Mouse (Mus musculus): ENCODE results near the gene 1600014C10Rik.
A peak's percentile ranks its signal among the peaks of the same experiment; 100 is the strongest.

1600014C10Rik gene

DNA sequence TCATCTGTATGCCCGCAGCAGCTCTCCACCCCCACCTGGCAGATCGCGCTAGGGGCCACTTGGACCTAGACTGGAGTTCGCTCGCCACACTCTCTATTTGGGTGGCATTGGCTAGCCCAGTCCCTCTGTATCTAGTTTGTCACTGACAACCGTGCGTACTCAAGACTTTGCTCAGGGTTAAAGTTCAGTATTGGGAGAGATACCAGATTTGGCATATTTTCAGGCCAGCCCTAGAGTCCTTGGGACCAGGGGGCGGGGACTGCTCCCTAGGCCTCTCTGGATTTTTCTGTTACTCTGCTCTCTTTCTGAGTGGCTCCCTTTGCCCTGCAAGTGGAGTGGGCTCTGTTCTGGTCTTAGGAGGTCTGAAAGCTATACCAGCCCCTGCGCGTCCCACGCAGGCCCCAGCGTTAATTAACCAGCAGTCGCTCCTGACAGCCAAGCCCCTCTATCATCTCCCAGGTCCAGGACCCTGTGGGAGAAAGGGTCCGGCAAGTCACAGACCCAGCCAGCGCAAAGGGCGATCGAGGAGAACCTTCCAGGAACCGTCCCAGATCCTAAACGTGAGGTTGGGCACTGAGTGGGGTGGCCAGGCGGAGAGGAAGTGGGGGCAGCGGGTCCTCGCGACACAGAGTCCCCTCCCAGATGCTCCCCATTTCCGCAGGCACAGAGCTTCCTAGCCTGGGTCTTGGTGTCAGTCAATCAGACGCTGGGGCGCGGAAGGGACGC, at the start of gene 1600014C10Rik:
TSS of gene 1600014C10Rik (plus strand) at position 256 of the 726 bp plus-strand sequence.
- DNase-seq (ENCODE audit: low read depth in 1 of 2, low spot score in 2 of 2), result no peak

DNA sequence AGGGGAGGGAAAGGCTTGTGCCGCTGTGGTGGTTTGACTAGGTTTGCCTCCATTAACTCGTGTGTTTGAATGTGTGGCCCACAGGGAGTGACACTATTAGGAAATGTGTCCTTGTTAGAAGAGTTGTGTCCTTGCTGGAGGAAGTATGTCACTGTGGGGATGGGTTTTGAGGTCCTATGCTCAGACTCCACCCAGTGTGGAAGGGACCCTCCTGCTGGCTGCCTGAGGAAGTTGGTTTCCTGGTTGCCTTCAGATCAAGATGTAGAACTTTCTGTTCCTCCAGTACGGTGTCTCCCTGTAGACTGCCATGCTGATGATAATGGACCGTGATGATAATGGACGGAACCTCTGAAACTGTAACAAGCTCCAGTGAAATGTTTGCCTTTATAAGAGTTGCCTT, 48.5 kb upstream of the 1600014C10Rik start:
- DNase-seq (ENCODE audit: low read depth in 1 of 2, low spot score in 2 of 2), result peak; percentile 4 to 24

DNA sequence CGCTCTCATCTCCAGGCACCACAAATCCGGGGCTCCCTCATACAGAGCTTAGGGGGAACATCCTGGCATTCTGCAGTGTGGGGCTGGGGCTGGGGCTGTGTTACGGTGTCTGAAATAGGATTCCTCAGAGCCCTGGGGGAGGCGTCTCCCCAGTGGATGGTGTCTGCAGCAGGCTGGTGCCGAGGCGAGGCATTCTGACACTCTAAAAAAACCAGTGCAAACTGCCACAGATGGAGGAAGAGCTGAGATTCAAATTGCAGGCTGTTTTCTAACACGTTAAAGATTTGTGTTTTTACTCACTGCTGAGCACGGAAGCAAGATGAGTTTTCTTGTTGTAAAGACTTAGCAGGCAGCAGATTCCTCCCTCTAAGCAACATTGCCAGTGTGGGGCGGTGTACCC, 42.7 kb upstream of the 1600014C10Rik start:
- no peak for DNase-seq (ENCODE audit: low read depth in 1 of 2, low spot score in 2 of 2)

DNA sequence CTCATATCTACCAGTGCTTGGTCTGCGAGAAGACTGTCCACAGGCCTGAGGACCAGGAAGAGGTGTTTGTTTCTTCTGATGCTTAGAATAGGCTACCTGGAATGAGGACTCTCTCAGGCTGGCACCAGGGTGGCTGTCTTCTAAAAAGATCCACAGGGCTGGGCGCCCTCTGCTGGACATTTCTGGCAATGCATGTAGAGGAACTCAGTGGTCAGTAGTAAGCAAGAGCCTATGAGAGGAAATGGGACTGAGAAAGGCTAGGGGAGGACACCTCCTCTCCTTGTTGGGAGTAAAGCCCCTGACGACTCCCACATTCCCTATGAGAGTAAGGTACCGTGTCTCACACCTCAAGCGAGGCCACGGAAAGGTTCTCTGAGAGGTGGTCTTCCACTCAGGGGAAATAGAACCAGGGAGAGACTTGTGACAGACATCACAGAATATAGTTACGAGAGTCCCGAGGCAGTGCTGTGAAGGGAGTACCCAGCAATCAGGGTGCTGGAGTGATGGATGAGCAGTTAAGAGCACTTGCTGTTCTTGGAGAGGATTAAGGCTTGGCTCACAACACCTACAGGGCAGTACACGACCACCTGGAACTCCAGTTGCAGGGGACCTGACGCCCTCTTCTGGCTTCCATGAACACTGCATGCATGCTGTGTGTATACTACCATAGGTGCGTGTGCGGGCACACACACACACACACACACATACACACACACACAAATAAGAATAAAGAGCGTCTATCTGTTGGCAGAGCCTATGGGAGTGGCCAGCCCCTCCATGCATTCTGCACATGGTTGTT, 41.1 kb upstream of the 1600014C10Rik start:
- DNase-seq (ENCODE audit: low read depth in 1 of 2, low spot score in 2 of 2), result peak; percentile 29 to 69

DNA sequence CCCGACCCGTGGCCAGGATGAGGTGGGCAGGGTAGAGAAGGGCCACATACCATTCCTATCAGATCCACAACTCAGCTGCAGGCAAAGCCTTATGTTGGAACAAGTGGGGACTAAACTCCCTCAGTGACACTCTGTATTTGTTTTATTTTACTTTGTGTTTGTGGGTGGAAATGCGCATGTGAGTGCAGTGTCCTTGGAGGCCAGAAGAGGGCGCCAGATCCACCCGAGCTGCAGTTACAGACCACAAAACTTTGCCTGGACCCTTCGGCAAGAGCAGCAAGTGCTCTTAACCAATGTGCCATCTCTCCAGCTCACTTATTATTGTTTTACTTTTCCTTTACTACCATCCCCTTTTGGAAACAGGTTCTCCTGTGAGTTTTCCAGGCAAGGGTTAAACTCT, 35.5 kb upstream of the 1600014C10Rik start:
- no peak for DNase-seq (ENCODE audit: low read depth in 1 of 2, low spot score in 2 of 2)

DNA sequence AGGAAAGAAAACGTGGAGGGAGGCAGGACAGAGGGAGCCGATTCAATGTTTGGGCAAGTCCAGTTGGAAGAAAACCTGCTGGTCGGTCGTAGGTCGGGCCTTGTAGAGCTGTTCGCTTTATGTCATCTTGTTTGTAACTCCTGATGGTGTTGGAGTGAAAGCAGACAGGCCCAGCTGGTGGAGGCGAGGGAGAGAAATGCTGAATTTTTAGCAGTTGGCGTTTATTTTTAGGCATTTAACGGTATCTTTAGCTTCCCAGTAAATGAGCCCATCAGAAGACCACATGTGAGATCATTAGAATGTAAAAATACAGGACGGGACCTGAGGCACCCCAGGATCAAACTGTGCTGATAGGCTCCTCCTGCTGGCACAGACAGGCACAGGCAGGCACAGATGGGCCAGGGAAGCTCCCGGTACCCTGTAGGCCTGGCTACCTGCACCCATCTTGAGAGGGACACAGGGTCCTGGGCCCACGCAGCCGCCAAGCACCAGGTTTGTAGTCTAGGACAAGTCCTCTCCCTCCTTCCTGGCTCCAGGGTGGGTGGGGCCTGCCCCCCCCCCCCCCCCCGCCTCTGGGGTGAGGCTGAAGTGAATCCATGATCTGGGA, 31.2 kb upstream of the 1600014C10Rik start:
- DNase-seq (ENCODE audit: low read depth in 1 of 2, low spot score in 2 of 2), result no peak

DNA sequence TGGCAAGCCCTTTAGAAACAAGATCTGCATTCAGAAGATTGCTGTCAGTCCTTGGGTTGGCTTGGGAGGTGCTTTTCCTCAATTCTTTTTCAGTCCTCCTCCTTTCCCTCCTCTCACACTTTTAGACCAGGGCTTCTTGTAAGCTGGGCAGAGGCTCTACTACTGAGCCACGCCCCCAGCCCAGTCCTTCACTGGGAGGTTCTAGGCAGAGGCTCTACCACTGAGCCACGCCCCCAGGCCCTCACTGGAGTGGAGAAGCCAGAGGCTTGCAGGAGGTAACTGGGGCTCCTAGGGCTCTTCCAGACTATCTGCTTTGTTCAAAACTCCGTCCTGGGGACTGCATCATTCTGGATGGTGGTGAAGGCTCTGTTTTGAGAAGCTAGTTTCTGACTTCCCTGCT, 30.4 kb upstream of the 1600014C10Rik start:
- no peak for DNase-seq (ENCODE audit: low read depth in 1 of 2, low spot score in 2 of 2)

DNA sequence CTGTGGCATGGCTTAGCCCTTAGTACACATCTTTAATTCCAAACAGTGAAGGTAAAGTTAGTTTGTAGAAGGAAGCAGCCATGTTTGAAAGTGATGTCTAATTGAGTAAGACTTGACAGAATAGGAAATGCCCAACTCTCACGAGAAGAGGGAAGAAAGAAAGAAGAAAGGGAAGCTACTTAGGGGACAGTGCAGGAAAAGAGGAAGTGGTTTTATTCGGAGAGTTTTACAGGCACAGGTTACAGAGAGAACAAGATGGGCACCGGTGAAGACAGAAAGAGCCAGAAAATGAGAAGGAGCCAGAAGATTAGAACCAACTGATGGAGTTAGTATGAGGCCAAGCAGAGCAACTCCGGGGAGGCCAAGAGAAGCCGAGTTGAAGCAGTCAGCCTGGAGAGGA, 27.2 kb upstream of the 1600014C10Rik start:
- peak; percentile 7 to 13 for DNase-seq (ENCODE audit: low read depth in 1 of 2, low spot score in 2 of 2)

DNA sequence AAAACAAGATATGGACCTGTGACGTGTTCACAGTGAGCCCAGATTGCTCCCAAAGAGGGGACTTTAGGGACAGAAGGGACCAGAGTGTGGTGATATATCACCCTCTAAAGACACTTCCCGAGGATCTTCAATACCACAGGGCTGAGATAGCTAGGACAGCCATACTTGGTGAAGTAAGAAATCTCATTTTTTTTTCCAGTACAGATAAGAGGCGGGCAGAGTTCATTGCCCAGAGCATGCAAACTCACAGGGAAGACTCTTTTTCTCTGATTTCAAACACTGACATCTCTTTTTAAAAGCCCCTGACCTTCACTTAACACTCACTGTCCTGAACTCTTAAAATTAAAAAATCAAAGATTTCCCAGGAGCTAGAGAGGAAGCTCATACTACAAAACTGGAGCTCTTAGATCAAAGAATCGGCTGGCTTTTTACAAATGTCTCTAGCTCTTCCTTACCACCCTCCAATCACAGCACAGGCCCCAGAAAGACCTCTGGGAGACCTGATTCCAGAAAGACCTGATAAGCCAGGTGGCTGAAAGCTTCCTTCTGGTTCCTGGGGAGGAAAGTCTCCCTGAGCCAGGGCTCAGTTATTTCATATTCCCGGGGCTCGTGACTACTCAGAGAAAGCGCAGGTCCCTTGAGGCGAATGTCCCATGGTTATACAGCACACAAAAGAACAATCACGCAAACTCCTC, 24.1 kb upstream of the 1600014C10Rik start:
- DNase-seq (ENCODE audit: low read depth in 1 of 2, low spot score in 2 of 2), result no peak

DNA sequence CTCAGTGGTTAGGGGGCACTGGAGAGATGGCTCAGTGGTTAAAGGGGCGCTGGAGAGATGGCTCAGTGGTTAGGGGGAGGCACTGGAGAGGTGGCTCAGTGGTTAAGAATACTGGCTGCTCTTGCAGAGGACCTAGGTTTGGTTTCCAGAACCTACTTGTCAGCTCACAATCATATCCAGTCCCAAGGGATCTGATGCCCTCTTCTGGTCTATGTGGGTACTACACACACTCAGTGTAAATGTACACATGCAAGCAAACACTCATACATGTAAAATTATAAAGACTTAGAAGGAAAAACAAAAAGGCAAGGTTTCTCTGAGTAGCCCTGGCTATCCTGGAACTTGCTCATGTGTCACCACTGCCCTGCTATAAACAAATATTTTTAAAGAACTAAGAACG, 21.6 kb upstream of the 1600014C10Rik start:
- no peak for DNase-seq (ENCODE audit: low read depth in 1 of 2, low spot score in 2 of 2)

DNA sequence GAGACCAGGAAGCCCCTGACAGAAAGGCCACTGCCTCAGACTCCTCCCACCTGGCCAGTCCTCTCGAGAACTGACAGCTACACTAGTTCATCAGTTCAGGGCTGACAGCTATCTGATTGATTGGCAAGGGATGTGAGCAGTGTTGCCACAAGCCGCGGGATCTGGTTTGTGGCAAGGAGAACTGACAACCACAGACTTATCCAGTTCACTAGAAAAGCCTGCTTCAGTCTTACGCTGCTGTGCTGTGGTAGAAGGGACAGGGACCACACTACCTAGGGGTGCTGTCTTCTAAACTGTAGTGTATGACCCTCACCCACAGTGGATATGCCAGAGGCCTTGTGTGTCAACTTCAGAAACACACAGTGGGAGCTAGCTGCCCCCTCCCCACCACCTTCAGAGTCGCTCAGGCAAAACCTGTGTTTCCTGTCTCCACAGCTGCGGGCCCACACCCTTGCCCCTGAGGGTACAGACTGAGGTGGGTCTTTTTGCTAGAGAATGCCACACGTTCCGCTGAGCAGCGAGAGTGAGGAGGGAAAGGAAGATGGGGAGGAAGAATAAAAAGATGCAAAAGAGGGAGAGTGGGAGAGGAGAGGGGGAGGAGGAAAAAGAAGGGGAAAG, 19.5 kb upstream of the 1600014C10Rik start:
- no peak for DNase-seq (ENCODE audit: low read depth in 1 of 2, low spot score in 2 of 2)

DNA sequence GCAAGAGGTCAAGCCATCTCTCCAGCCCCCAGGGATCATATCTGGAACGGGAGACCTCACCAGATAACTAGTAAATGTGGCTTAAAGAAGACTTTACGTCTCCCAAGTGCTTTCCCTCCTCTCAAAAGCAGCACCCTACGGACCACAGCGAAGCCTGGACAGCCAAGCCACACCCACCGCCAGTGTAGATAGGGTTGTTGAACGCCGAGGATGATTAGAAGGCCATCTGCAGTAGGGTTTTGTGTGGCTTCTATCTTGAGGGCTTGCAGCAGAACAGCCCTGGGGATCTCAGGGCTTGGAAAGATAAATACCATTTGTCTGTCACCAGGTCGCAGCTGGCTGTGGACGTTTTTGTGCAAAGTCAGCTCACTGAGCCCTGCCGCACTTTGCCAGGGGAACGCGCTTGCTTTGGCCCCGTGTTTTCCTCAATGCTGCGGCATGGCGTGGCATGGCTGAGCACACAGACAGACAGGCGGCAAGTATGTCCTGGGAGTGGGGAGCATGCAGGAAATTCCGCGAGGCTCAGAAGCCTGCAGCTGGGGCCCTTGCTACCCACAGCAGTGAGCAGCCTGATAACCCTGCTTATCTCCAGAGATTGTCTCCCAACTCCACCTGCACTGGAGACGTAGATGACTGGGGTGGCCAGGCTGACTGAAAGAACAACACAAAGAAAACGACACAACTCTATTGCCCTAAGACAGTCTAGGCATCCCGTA, 15.9 kb upstream of the 1600014C10Rik start:
- no peak for DNase-seq (ENCODE audit: low read depth in 1 of 2, low spot score in 2 of 2)

DNA sequence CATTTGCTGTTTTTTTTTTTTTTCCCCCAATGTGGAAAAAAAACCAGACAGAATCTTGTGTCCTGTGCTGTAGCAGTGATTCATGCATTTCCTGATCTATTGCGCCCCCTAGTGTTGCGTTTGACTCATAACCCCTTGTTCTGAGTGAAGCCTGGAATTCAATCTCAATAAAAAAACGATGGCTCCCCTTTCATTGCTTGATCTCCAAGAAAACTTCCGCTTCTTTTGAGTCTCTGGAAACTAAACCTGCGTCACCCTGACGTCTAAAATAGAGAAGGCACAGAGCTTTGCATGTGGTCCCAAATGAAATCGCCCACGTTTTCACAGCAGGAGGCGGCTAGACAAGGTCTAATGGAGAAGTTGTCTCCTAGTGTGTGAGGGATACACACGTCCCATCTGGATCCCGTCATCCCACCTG, 15.3 kb upstream of the 1600014C10Rik start:
- DNase-seq (ENCODE audit: low read depth in 1 of 2, low spot score in 2 of 2), result peak in 1 of 2 experiments; percentile 10

DNA sequence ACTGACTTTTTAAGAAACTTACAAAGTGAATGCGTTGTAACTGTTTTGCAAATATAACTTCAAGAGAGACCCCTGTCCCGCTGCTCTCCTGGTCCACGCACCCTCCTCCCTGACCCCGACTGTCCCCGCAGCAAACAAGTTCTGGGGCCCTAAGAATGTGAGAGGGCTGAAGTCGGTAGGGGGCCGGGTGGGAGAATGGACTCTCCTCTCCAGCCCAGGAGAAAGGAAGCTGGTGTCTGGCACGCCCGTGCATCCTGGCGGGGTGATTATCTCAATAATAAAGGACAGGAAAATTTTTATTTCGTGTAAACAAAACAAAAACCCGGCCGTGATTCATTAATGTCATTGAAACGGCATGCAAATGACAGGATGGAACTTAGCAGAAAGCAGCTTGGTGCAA, 9.1 kb upstream of the 1600014C10Rik start:
- no peak for DNase-seq (ENCODE audit: low read depth in 1 of 2, low spot score in 2 of 2)

DNA sequence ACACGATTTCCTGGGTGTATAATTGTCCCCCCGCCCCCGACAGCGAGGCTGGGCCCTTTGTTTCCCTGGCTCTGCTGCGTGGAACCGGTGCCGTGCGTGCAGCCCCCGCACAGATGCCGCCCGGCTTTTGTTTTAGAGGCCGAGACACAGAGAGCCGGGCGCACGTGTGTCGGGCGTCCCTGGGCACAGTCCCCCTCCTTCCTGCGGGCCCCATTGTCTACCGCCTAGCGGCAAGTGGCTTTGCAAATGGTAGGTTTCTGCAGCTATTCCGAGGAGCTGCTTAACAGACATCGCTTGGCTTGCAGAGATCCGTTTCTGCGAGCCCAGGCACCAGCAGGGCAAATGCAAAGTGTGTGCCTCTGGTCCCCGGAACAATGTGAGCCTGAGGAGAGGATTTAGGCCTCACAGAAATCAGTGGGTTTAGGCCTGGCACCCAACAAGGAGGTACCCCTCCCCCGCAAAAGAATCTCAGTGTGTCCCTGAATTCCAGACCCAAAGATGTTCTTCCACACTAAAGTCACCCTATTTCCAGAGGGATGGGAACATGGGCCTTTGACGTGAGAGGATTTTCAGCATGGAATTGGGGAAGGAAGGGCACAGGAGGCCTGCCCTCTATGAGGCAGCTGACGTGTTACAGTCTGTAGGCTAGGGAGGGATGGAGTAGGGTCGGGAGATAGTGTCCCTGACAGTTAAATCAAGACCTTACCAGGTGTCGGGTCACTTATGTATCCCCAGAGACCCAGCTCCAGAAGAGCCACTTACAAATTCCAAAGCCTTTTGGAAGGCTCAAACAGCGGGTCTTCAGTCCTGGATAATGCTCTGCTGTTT, 8.5 kb upstream of the 1600014C10Rik start:
- no peak for DNase-seq (ENCODE audit: low read depth in 1 of 2, low spot score in 2 of 2)

DNA sequence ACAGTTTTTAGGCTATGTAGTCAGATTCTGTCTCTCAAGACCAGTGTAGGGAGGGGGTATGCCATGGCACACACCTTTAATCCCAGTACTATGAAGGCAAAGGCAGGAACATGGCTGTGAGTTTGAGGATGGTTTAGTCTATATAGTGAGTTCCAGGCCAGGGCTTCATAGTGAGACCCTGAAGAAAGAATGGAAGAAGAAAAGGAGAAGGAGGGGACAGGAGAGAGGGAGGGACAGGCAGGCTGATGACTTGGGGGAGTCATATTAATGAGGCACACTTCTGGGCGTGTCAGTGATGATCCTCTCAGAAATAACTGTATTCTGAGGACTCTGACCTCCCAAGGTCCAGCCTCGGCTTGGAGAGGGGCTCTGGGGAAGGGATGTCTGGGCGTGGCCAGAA, 7.0 kb upstream of the 1600014C10Rik start:
- no peak for DNase-seq (ENCODE audit: low read depth in 1 of 2, low spot score in 2 of 2)

DNA sequence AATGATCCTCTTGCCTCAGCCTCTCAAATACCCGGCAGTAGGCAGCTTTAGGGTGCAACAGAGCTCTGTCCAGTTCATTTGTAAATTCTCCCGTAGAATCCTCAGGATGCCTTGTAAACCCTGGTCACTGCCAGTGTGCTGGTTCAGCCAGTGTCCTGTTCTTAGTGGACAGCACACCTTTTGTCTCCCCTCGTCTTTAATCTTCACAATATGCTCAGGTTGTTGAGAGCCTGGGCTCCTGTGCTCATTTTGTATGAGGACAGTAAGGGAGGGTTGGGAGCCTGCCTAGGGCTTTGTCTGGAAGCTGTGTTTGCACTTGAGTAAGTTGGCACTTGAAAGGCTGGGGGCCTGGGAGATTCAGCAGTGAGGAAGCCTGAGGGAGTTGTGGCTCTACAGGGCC, 3.1 kb upstream of the 1600014C10Rik start:
- DNase-seq (ENCODE audit: low read depth in 1 of 2, low spot score in 2 of 2), result no peak

DNA sequence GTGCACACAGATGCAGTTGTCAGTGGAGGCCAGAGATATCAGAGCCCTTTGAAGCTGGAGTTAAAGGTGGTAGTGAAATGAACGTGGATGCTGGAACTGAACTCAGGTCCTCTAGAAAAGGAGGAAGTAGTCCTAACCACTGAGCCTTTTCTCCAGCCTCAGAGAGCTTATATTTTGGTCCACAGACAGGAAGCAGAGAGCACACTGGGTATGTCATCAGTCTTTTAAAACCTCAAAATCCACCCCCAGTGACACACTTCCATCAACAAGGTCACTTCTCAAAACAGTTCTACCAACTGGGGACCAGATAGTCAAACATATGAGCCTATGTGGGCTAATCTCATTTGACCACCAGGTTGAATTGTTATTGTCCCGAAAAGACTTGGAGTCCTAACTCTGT, 1.7 kb upstream of the 1600014C10Rik start:
- DNase-seq (ENCODE audit: low read depth in 1 of 2, low spot score in 2 of 2), result no peak

DNA sequence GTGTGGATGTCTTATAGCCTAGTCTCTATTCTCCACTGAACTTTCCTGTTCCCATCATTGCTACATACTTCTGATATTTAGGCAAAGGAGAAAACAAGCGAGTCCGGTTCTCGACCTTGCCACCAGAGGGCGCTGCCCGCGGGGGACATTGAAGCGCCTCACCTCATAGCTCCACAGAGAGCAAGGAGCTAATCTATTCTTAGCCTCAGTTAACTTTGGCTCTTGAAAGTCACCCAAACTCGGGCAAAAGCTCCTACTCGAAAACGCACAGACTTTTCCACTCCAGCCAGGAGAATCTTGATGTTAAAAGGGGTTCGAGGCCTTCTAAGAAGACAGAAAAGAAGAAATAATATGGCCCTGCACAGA, 438 bp upstream of the 1600014C10Rik start:
- peak in 1 of 2 experiments; percentile 71 for DNase-seq (ENCODE audit: low read depth in 1 of 2, low spot score in 2 of 2)
